Mouse (Mus musculus) spleen, postnatal 4 days (tissue): ENCODE measurements around the gene Ovol3.
"Not testable (repeated sequence)": the region's sequence is repeated elsewhere in the genome, so short reads cannot be mapped to it uniquely, and the experiment has no call there.

Experiments used
- DNase-seq, 2 experiments: peaks; one replicate each; pipeline ENCODE4 v3.0.0; 2022; ENCODE audit warnings: low spot score in 2 of 2

Gene Ovol3

GRCm38 (mm10) chr7:30235625-30236024 is at the start of gene Ovol3:
Gene Ovol3, minus strand, starts transcription at chr7:30235725.
- no peak for DNase-seq

DNA sequence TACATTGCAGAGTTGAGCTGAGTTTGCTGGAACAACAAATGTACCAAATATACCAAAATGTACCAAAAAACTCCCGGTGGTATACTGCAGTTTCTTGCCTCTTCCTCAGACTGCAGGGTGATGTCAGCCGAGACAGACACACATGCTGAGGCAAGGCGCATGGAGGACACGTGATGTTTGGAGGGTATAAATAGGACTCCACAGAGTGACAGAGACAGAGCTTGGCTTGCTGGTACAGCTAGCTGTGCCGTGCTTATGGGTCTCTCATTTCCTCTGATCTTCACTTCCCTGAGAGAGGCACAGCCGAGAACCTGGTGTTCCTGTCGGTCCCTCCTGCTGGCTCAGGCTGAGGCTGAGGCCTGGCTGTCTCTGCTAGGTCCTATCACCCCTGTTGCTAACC is 47.2 kb upstream of the Ovol3 start:
- DNase-seq, result no peak

- DNase-seq, result no peak
Observed at GRCm38 (mm10) chr7:30281522-30281921, 46.0 kb upstream of the Ovol3 start.

DNA sequence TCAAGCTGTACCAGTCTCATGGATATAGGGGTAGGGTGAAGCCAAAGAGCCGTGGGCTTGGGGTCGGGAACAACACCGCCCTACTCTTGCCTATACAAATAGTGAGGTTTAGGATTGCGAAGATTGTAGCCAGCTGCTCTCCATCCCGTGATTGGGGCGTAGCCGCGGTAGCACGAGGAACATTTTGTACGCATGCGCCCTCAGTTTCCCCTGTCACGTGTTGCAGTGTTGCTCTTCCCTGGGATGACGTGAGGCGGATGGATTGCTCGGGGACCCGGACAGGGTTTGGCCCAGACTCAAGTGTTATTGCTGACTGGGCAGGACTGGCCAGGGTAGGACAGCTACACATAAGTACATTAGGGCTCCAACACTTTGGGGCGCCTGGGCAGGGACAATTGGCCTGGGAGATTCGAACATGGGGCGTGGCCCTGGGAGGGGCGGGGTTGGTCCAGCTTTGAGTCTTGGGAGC is 45.2 kb upstream of the Ovol3 start:
- DNase-seq, result peak; percentile 75 to 85

DNA sequence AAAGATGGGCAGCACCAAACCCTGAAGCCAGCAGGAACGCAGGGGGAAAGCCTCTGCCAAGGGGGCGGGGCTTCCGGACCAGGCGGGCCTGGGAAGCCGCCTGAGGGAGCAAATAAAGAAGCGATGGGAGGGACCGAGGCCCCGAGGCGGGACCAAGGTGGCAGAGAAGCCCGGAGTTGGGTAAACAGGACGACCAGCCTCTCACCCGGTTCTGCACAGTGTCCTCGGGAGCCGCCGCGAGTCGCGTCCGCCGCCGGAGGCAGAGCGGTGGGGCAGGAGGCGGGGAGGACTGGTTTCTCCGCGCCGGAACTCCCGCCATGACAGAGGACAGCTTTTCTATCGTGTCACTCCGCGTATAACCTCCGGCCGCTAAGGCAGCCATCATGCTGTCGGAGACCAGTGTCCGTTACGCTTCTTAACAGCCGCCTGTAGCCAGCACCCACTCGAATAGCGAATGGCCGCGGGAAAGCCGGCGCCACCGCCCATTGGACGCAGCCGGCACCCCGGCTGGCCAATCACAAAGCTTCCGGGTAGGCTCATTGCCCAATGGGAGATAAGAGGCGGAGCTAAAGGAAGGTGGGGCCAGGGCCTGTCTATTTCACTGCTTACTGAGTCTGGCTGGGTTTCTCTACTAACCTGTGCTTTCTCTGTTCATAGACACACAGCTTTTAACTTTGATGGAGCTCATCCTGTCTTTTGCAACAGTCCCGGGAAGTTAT is 44.6 kb upstream of the Ovol3 start, which contains the start of the genes Thap8 and Wdr62:
TSS of gene Thap8 (plus strand) at position 144 of the 719 bp plus-strand sequence.
TSS of gene Wdr62 (minus strand) at position 469 of the 719 bp plus-strand sequence.
- DNase-seq, result peak; percentile 93 to 95

DNA sequence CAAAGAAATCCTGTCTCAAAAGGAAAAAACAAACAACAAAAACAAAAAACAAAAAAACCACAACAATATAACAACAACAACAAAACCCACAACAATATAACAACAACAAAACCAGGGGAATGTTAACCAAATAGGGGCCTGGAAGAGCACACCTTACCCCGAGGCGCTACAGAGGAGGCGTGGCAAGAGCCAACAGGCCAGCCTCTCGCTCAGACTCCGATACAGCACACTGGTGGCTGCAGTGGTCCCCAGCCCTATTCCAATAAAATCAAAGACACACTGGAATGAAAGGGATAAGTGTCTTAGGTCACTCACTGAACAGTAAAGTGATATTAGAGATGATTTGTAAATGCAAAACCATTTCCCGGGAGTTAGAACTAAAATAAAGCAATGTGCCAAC is 44.0 kb upstream of the Ovol3 start:
- DNase-seq, result no peak

DNA sequence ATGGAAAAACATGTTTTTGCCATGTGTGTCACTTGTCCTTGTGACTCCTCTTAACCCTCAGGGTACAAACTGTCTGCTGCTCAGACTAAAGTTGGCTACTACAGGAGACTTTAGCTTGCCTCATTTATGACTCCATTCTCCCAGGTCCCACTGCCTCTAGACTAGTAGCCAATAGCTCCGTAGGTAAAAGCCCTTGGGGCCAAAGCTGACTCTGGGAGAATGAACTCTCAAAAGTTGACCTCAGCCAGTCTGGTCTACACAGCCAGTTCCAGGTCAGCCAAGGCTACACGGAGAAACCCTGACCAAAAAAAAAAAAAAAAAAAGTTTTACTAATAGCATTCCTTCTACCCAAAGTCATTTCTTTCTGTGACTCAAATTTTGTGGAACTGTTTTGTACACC is 43.4 kb upstream of the Ovol3 start:
- DNase-seq, result no peak

GRCm38 (mm10) chr7:30274383-30274782 is 38.9 kb upstream of the Ovol3 start:
- DNase-seq, result no peak

DNA sequence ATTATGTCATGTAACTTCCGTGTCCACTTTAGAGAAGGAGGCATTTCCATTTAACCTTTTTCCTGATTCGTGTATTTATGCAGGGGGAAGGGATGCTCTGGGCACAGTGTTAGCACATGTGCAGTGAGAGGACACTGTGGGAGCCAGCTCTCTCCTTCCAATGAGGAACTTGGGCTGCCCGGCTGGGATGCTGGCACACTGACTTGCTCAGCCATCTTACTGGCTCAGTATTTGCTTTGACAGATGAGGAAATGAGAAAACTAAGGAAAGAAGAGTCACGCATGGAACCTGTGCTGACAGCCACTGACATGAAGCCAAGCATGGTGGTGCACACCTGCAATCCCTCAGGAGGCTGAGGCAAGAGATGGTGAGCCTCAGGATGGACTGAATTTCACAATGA is 34.1 kb upstream of the Ovol3 start:
- no peak for DNase-seq

DNA sequence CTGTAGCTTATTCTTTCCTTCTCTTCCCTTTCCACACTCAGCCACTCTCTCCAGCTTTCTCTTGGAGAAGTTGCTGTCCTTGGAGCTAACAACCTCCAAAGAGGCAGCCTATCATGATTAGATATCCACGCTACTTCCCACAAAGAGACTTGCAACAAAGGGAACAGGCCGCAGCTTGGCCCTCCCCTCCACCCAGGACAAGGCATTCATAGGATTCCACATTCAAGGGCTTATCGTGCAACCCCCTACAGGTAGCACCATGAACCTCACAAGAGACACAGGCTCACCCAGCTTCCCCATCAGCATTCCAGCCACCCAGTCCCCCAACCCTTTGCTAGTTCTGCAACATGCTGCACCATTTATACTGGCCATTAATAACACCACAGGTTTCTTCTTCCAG is 31.3 kb upstream of the Ovol3 start:
- DNase-seq, result no peak

- no peak for DNase-seq
Observed at GRCm38 (mm10) chr7:30265935-30266334, 30.4 kb upstream of the Ovol3 start.

DNA sequence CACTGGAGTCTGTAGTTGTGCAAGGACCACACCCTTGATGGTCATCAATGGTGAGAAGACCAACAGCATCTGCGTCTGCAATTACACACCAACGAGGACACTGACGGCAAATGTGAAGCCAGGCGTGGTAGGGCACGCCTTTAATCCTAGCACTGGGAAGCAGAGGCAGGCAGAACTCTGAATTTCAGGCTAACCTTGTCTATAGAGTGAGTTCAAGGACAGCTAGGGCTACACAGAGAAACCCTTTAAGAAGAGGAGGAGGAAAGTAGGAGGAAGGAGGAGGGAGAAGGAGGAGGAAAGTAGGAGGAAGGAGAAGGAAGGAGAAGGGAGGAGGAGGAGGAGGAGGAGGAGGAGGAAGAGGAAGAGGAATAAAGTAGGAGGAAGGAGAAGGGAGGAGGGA is 30.0 kb upstream of the Ovol3 start:
- no peak for DNase-seq

DNA sequence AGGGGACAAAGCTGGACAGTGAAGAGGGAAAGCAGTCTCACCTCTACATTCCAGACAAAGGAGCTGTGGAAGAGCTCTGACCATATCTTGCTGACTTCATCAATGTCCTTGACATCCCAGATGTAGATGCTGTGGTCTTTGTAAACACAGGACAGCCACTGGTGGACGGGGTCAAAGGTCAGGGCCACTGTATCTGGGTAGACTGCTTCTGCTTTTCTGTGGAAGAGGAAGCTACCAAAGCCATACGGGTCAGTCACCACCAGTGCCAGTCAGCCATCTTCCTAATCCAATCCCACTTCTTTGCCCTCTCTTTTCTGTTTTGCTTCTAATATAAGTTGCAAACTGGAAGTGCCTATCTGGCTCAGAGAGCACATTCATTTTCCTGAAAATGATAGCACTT is 29.5 kb upstream of the Ovol3 start:
- DNase-seq, result no peak

- no peak for DNase-seq
Observed at GRCm38 (mm10) chr7:30251956-30252954, 16.7 kb upstream of the Ovol3 start.

DNA sequence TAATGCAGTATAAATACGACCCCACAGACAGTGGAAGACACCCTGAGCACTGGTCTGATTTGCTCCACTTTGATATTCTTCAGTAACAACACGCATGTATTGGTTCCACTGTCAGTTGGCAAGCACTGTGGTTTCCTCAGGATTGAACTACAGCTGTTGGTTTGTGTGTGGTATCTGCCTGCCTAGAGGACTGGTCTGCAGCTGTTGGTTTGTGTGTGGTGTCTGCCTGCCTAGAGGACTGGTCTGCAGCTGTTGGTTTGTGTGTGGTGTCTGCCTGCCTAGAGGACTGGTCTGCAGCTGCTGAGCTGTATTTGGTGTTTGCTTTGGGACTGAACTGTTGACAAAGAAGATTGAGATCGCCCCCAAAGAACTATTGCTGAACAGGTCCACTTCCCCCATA is 1.8 kb upstream of the Ovol3 start:
- not testable (repeated sequence) for DNase-seq

DNA sequence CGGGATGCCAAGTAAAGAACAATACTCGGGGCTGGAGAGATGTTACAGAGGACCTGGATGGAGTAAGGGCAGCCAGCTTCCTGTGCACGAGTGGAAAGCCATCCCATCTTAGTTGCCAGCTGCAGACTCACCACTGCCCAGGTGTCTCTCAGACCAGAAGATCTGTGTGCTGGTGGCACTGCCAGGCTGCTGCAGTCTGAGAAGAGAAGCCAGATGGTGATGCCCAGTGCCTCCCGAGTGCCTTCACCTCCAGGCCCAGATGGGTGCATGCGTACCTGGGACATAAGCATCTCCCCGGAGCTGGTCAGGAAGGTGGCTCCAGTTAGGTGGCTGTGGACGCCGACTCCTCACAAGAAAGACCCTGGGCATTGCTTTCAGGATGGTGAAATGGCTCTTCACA is 434 bp downstream of the Ovol3 start:
- DNase-seq, result no peak

DNA sequence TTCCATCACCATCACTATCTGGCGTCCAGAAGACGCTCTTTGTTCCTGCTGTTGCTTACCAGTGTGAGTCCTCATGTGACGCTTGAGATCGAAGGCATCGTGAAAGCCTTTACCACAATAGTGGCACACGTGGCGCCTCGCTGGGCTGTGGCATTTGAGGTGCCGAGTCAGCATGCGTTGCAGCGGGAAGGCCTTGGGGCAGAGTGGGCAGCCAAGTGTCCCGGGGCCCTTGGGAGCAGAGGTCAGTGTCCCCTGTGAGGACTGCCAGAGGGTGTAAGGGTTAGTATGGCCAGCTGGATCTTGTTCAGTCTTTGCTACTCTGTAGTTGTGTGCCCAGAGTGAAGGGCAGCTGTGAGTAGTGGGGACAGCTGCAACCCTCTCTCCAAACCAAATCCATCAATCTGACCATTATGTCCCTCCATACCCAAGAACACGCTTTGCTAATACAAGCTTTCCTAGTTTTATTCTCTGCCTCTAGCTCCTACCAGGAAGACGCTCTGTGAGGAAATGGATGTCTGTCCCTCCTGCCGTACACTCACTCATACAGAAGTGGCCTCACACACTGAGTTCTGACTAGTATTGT is 1.2 kb downstream of the Ovol3 start:
- no peak for DNase-seq

- DNase-seq, result no peak
Observed at GRCm38 (mm10) chr7:30233387-30233786, 2.1 kb downstream of the Ovol3 start.

DNA sequence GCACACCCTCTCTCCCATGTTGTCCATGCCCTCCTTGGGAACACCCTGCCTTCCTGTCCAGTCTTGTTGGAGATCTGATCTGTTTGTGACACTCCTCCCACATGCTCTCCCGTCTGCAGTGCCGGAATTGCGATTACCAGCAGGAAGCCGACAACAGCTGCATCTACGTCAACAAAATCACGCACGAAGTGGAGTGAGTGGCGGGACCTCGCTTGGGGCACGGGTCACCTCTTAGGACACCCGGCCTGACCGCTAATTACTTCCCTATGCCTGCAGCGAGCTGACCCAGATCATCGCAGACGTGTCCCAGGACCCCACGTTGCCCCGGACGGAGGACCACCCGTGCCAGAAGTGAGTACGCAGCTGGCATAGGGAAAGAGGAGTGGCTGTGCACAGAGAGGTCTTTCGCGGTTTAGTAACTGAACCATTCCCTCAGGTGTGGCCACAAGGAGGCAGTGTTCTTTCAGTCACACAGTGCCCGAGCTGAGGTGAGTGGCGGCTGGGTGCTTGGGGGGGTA is 2.8 kb downstream of the Ovol3 start:
- peak; percentile 69 to 85 for DNase-seq

- peak; percentile 94 to 98 for DNase-seq
Observed at GRCm38 (mm10) chr7:30231669-30232454, 3.7 kb downstream of the Ovol3 start, which contains the start of the genes Polr2i and Tbcb. Gene Polr2i, plus strand, starts transcription at chr7:30231948. Gene Tbcb, minus strand, starts transcription at chr7:30232272.

GRCm38 (mm10) chr7:30231328-30231668 is 4.2 kb downstream of the Ovol3 start:
- DNase-seq, result no peak
